Mouse (Mus musculus) neural tube, embryonic 15.5 days (tissue): ENCODE results near the gene Krtap4-16. TPM values are rescaled to one million over a fixed set of nuclear protein-coding genes. Genes with fewer than 3 reads are reported as not detected.
"Not testable (repeated sequence)": the region's sequence is repeated elsewhere in the genome, so short reads cannot be mapped to it uniquely, and the experiment has no call there.

ENCODE experiments used
- ATAC-seq: fragments of 200-750 bp; cut with Nextera tagmentation; 2 replicates; pipeline ENCODE4 v1.8.0; 2017; ENCODE audit warnings: mild to moderate bottlenecking, moderate TSS enrichment, moderate library complexity; ENCODE audit not compliant: low FRiP score
- H3K27ac ChIP-seq: fragments of 300-500 bp; sonication (generic); replicated peaks from 2 replicates; pipeline ENCODE4 v1.5.1; 2015; ENCODE audit warnings: mild to moderate bottlenecking, inconsistent platforms
- H3K27me3 ChIP-seq: fragments of 300-500 bp; sonication (generic); replicated peaks from 2 replicates; pipeline ENCODE4 v1.6.1; 2015; ENCODE audit warnings: inconsistent platforms
- H3K36me3 ChIP-seq: fragments of 300-500 bp; sonication (generic); 2 replicates; pipeline ENCODE4 v1.6.1; 2015; ENCODE audit warnings: inconsistent platforms
- H3K4me1 ChIP-seq: fragments of 300-500 bp; sonication (generic); 2 replicates; pipeline ENCODE4 v1.6.1; 2015; ENCODE audit warnings: inconsistent platforms
- H3K4me2 ChIP-seq: fragments of 300-500 bp; sonication (generic); 2 replicates; pipeline ENCODE4 v1.6.1; 2015; ENCODE audit warnings: inconsistent platforms, mild to moderate bottlenecking, moderate library complexity
- H3K4me3 ChIP-seq: fragments of 300-500 bp; sonication (generic); replicated peaks from 2 replicates; pipeline ENCODE4 v1.5.1; 2015; ENCODE audit warnings: mild to moderate bottlenecking, inconsistent platforms
- H3K9ac ChIP-seq: fragments of 300-500 bp; sonication (generic); replicated peaks from 2 replicates; pipeline ENCODE4 v1.6.1; 2015; ENCODE audit warnings: mild to moderate bottlenecking, inconsistent platforms
- H3K9me3 ChIP-seq: fragments of 300-500 bp; sonication (generic); replicated peaks from 2 replicates; pipeline ENCODE4 v1.6.1; 2016; ENCODE audit warnings: inconsistent platforms
- WGBS: fragments of 180-500 bp; shearing (Covaris S2); methylation state at CpG from one replicate; pipeline ENCODE4 v1.1.7; 2015; ENCODE audit warnings: mixed read lengths; 5-methylcytosine and 5-hydroxymethylcytosine counted together
- polyA plus RNA-seq: library from polyadenylated mRNA; unstranded; fragments of >200 nt; fragmentation: Nextera tagmentation; extraction: Ambion mirVana; gene quantifications from 2 replicates; pipeline ENCODE4 v1.2.1, GENCODE M21; 2015

Krtap4-16 gene
- not detected in 2 replicates for polyA plus RNA-seq

- H3K36me3 ChIP-seq, result no peaks in the 10 kb centered on the region
- no peak within 1 kb of the TSS for H3K4me3 ChIP-seq
- H3K9ac ChIP-seq, result no peak within 1 kb of the TSS
- no peaks in the 10 kb centered on the region for H3K27me3 ChIP-seq
- no peaks in the 10 kb centered on the region for H3K4me1 ChIP-seq
- no peak within 1 kb of the TSS for H3K4me2 ChIP-seq
- no peaks in the 10 kb centered on the region for H3K9me3 ChIP-seq
- no peak within 1 kb of the TSS for H3K27ac ChIP-seq
- no peak for ATAC-seq
Measured at GRCm38 (mm10) chr11:99851508-99851907, at the start of gene Krtap4-16. Gene Krtap4-16 (minus strand): TSS chr11:99851608.

- not testable (repeated sequence) for H3K4me2 ChIP-seq, H3K9me3 ChIP-seq, ATAC-seq, H3K27me3 ChIP-seq, H3K9ac ChIP-seq, H3K4me1 ChIP-seq, H3K4me3 ChIP-seq, H3K27ac ChIP-seq, H3K36me3 ChIP-seq
- WGBS, result 64% methylated on average over 1 of the region's 1 CpGs
Measured at GRCm38 (mm10) chr11:99878887-99879286, 27.5 kb upstream of the Krtap4-16 start, which contains the start of gene Gm11567. Gene Gm11567 (plus strand): TSS chr11:99879187.

GRCm38 (mm10) chr11:99873089-99873488, 21.7 kb upstream of the Krtap4-16 start, which contains the start of gene Krtap9-1:
Gene Krtap9-1 (plus strand): TSS chr11:99873389.
- H3K9me3 ChIP-seq, H3K4me1 ChIP-seq, ATAC-seq, H3K4me3 ChIP-seq, H3K27me3 ChIP-seq, H3K4me2 ChIP-seq, H3K9ac ChIP-seq, H3K36me3 ChIP-seq, H3K27ac ChIP-seq: not testable (repeated sequence)
- WGBS, result 77% methylated on average over 1 of the region's 1 CpGs

GRCm38 (mm10) chr11:99864176-99864575, 12.8 kb upstream of the Krtap4-16 start, which contains the start of gene Gm11559:
Gene Gm11559 (plus strand): TSS chr11:99864476.
- not testable (repeated sequence) for H3K4me2 ChIP-seq, H3K4me1 ChIP-seq, H3K36me3 ChIP-seq, H3K27ac ChIP-seq, H3K27me3 ChIP-seq, H3K9me3 ChIP-seq, H3K4me3 ChIP-seq, ATAC-seq, H3K9ac ChIP-seq
- 74% methylated on average over 1 of the region's 1 CpGs for WGBS

GRCm38 (mm10) chr11:99858761-99859160, 7.4 kb upstream of the Krtap4-16 start:
- H3K4me1 ChIP-seq, result no peaks in the 10 kb centered on the region
- no peak overlapping the region for H3K27ac ChIP-seq
- no peak for ATAC-seq
- H3K4me2 ChIP-seq, result no peak overlapping the region
- 83% methylated on average over 2 of the region's 2 CpGs for WGBS
- no peak overlapping the region for H3K9ac ChIP-seq
- no peaks in the 10 kb centered on the region for H3K27me3 ChIP-seq
- H3K4me3 ChIP-seq, result no peak overlapping the region
- H3K9me3 ChIP-seq, result no peaks in the 10 kb centered on the region
- H3K36me3 ChIP-seq, result no peaks in the 10 kb centered on the region

GRCm38 (mm10) chr11:99857617-99858016, 6.2 kb upstream of the Krtap4-16 start, which contains the start of gene Gm11568:
Gene Gm11568 (plus strand): TSS chr11:99857917.
- H3K4me3 ChIP-seq, result no peak within 1 kb of the TSS
- no peaks in the 10 kb centered on the region for H3K36me3 ChIP-seq
- H3K4me2 ChIP-seq, result no peak within 1 kb of the TSS
- H3K27ac ChIP-seq, result no peak within 1 kb of the TSS
- no peaks in the 10 kb centered on the region for H3K4me1 ChIP-seq
- no peaks in the 10 kb centered on the region for H3K9me3 ChIP-seq
- no peak within 1 kb of the TSS for H3K9ac ChIP-seq
- no peak for ATAC-seq
- 93% methylated on average over 2 of the region's 2 CpGs for WGBS
- H3K27me3 ChIP-seq, result no peaks in the 10 kb centered on the region

- H3K4me1 ChIP-seq, result no peaks in the 10 kb centered on the region
- H3K9ac ChIP-seq, result no peak overlapping the region
- H3K9me3 ChIP-seq, result no peaks in the 10 kb centered on the region
- no peaks in the 10 kb centered on the region for H3K36me3 ChIP-seq
- ATAC-seq, result no peak
- H3K27ac ChIP-seq, result no peak overlapping the region
- H3K4me2 ChIP-seq, result no peak overlapping the region
- WGBS, result 57% methylated on average over 3 of the region's 3 CpGs
- H3K27me3 ChIP-seq, result no peaks in the 10 kb centered on the region
- no peak overlapping the region for H3K4me3 ChIP-seq
Measured at GRCm38 (mm10) chr11:99854121-99854520, 2.7 kb upstream of the Krtap4-16 start.

GRCm38 (mm10) chr11:99846746-99847145, 4.7 kb downstream of the Krtap4-16 start:
- Histone ChIP-seq H3K27me3 (no peaks in the 10 kb centered on the region), H3K4me2 (no peak overlapping the region), H3K4me3 (no peak overlapping the region), H3K9me3 (no peaks in the 10 kb centered on the region), H3K27ac (no peak overlapping the region), H3K4me1 (no peaks in the 10 kb centered on the region), H3K36me3 (no peaks in the 10 kb centered on the region), H3K9ac (no peak overlapping the region)
- no peak for ATAC-seq
- 98% methylated on average over 2 of the region's 2 CpGs for WGBS

GRCm38 (mm10) chr11:99842185-99842584, 9.2 kb downstream of the Krtap4-16 start:
- H3K27ac ChIP-seq, result no peak overlapping the region
- 32% methylated on average over 1 of the region's 1 CpGs for WGBS

GRCm38 (mm10) chr11:99837966-99838365, 13.4 kb downstream of the Krtap4-16 start, which contains the start of gene 2300003K06Rik:
Gene 2300003K06Rik (minus strand): TSS chr11:99838066.
- Histone ChIP-seq H3K4me3 (no peak within 1 kb of the TSS), H3K9ac (no peak within 1 kb of the TSS), H3K4me1 (no peaks in the 10 kb centered on the region), H3K4me2 (no peak within 1 kb of the TSS), H3K27ac (no peak within 1 kb of the TSS), H3K27me3 (no peaks in the 10 kb centered on the region), H3K9me3 (no peaks in the 10 kb centered on the region), H3K36me3 (no peaks in the 10 kb centered on the region)
- WGBS, result 78% methylated on average over 1 of the region's 1 CpGs
- ATAC-seq, result no peak

More at GRCm38 (mm10) chr11:99842185-99842584, 9.2 kb downstream of the Krtap4-16 start:
- Histone ChIP-seq H3K4me3 (no peak overlapping the region), H3K9ac (no peak overlapping the region), H3K9me3 (no peaks in the 10 kb centered on the region), H3K4me2 (no peak overlapping the region), H3K36me3 (no peaks in the 10 kb centered on the region), H3K27me3 (no peaks in the 10 kb centered on the region), H3K4me1 (no peaks in the 10 kb centered on the region)
- no peak for ATAC-seq

GRCm38 (mm10) chr11:99815566-99815965, 35.8 kb downstream of the Krtap4-16 start, which contains the start of gene Gm11564:
Gene Gm11564 (minus strand): TSS chr11:99815666.
- not testable (repeated sequence) for H3K4me2 ChIP-seq

GRCm38 (mm10) chr11:99809792-99810191, 41.6 kb downstream of the Krtap4-16 start, which contains the start of gene Krtap4-13:
Gene Krtap4-13 (minus strand): TSS chr11:99809892.
- not testable (repeated sequence) for H3K27ac ChIP-seq, H3K9ac ChIP-seq, H3K36me3 ChIP-seq, H3K4me1 ChIP-seq, H3K9me3 ChIP-seq, H3K4me2 ChIP-seq, ATAC-seq, H3K27me3 ChIP-seq, H3K4me3 ChIP-seq

More at GRCm38 (mm10) chr11:99815566-99815965, 35.8 kb downstream of the Krtap4-16 start, which contains the start of gene Gm11564:
- 85% methylated on average over 2 of the region's 2 CpGs for WGBS
- not testable (repeated sequence) for H3K27me3 ChIP-seq, H3K4me3 ChIP-seq, ATAC-seq, H3K9ac ChIP-seq, H3K4me1 ChIP-seq, H3K27ac ChIP-seq, H3K9me3 ChIP-seq, H3K36me3 ChIP-seq
